Mouse (Mus musculus): ENCODE results near the gene Clic6. TPM values are rescaled to one million over a fixed set of nuclear protein-coding genes. Genes with fewer than 3 reads are reported as not detected.

Clic6 gene
- total and polyA plus RNA-seq, 2 experiments from 2014 or later = 0.70 to 3.5 TPM

DNA sequence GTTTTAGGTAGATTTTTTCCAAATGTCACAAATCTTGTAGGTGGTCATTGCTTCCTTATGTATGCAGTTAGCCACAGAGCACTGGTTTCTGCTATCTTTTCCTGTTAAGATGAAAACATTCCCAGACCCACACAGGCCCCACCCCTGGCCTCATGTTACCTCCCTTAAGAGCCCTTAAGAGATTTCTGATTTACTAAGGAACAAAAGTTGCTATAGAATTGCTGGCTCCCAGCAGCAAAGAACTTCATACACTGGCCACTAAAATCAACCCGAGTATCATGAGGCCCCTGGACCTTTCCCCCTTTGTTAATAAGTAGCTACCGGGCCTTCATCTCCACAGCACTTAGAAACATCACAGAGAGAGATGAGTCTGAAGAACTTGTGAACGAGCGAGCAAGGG is 33.2 kb downstream of the Clic6 start:
- 79% methylated on average over 4 of the region's 4 CpGs for WGBS
- no peaks in the 10 kb centered on the region for H3K27me3 ChIP-seq (ENCODE audit: insufficient read depth, low read length)

DNA sequence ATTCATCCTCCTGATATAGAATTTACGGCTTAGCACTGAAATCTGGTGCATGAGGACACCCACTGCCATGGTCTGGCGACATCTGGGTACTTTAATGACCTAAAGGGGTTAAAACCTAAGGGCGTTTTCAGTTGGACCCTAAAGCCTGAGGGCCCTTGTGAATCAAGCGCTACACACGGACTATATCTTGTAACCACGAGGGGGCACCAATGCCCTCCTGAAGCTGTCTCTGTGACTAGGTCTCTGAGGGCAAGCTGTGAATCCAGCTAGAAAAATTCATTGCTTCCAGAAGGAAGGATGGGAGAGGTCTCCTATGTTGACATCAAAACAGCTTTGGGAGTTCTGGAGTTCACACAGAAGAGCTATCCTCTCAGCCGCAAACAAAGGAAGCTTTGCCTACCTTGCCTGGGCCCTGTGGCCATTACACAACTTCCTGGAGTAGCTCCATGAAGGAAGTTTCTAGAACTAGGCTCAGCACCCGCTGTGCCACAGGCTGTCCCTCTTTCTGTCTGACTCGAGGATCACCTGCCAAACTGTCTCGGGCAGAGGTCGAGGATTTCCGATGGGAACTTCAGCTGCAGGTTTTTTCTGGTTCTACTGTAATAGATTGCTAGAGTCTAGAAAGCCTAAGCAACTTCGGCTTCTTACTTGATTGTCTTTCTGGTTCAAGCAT is 34.4 kb downstream of the Clic6 start:
- Histone ChIP-seq H3K27ac (ENCODE audit: low read depth, low read length) (no peak overlapping the region), H3K4me1 (ENCODE audit: insufficient read depth, low read length) (no peaks in the 10 kb centered on the region), H3K36me3 (ENCODE audit: insufficient read depth, low read length) (no peaks in the 10 kb centered on the region), H3K4me3 (ENCODE audit: low read depth, low read length) (no peak overlapping the region), H3K9me3 (ENCODE audit: low read length) (no peaks in the 10 kb centered on the region), H3K4me2 (ENCODE audit: low read depth, low read length, poor library complexity, severe bottlenecking) (no peak overlapping the region), H3K27me3 (ENCODE audit: insufficient read depth, low read length) (no peaks in the 10 kb centered on the region), H3K9ac (replicated peaks; ENCODE audit: low read length, poor library complexity, severe bottlenecking) (no peak overlapping the region)
- DNase-seq (ENCODE audit: low spot score) = peak; percentile 59
- ATAC-seq (ENCODE audit: low FRiP score) = no peak
- TF ChIP-seq CTCF (IDR thresholded peaks at IDR 0.05) = peak; percentile 74
- WGBS = 59% methylated on average over 13 of the region's 13 CpGs

More for the DNA sequence above, 33.2 kb downstream of the Clic6 start:
- Histone ChIP-seq H3K36me3 (ENCODE audit: insufficient read depth, low read length) (no peaks in the 10 kb centered on the region), H3K4me2 (ENCODE audit: low read depth, low read length, poor library complexity, severe bottlenecking) (no peak overlapping the region), H3K4me3 (ENCODE audit: low read depth, low read length) (no peak overlapping the region), H3K4me1 (ENCODE audit: insufficient read depth, low read length) (no peaks in the 10 kb centered on the region), H3K27ac (ENCODE audit: low read depth, low read length) (no peak overlapping the region), H3K9me3 (ENCODE audit: low read length) (no peaks in the 10 kb centered on the region), H3K9ac (replicated peaks; ENCODE audit: low read length, poor library complexity, severe bottlenecking) (no peak overlapping the region)
- ATAC-seq (ENCODE audit: low FRiP score) (no peak), DNase-seq (ENCODE audit: low spot score) (no peak)
- TF ChIP-seq CTCF (IDR thresholded peaks at IDR 0.05) = no peak

DNA sequence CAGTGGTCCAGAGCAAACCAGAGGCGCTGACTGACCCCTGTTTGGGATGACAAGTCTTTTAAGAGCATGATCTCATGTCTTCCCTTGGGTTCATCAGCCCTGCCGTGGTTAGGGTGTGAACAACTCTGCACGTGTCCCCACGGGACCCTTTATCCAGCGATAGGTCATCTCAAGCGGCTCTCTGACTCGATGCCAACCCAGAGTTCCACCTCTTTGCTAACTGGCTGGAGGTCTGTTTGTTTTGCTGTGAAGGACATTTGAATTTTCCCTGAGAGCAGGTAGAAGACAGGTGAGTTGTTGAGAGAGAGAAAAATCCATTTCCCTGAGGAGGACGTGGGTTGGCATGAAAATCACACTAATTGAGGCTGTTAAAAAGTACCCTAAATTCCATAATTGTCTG is 37.8 kb downstream of the Clic6 start:
- Histone ChIP-seq H3K9me3 (ENCODE audit: low read length) (no peaks in the 10 kb centered on the region), H3K9ac (replicated peaks; ENCODE audit: low read length, poor library complexity, severe bottlenecking) (no peak overlapping the region), H3K27me3 (ENCODE audit: insufficient read depth, low read length) (no peaks in the 10 kb centered on the region), H3K4me3 (ENCODE audit: low read depth, low read length) (no peak overlapping the region), H3K36me3 (ENCODE audit: insufficient read depth, low read length) (no peaks in the 10 kb centered on the region), H3K4me2 (ENCODE audit: low read depth, low read length, poor library complexity, severe bottlenecking) (no peak overlapping the region), H3K4me1 (ENCODE audit: insufficient read depth, low read length) (no peaks in the 10 kb centered on the region), H3K27ac (ENCODE audit: low read depth, low read length) (no peak overlapping the region)
- no peak for TF ChIP-seq CTCF (IDR thresholded peaks at IDR 0.05)
- 81% methylated on average over 8 of the region's 8 CpGs for WGBS
- ATAC-seq (ENCODE audit: low FRiP score) (no peak), DNase-seq (ENCODE audit: low spot score) (no peak)

DNA sequence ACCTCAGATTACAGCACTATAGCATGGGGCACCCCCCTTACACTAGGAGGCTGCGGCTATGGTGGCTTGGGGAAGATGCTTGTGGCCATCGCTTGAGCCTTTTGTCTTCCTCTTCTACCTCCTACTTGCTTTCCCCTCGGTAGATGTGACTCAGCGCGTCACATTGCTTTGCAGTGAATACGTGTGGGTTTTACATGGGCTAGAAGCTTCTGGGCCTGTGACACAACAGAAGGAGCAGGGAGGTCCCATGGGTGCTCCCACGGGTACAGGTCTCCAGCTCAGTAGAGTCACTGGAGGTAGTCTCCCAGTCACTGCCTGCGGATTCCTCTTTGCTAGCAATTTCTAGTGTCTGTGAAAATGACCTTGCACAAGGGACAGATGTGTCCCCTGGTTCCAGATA is 39.1 kb downstream of the Clic6 start:
- Histone ChIP-seq H3K27ac (ENCODE audit: low read depth, low read length) (no peak overlapping the region), H3K36me3 (ENCODE audit: insufficient read depth, low read length) (no peaks in the 10 kb centered on the region), H3K4me2 (ENCODE audit: low read depth, low read length, poor library complexity, severe bottlenecking) (no peak overlapping the region), H3K4me1 (ENCODE audit: insufficient read depth, low read length) (no peaks in the 10 kb centered on the region), H3K4me3 (ENCODE audit: low read depth, low read length) (no peak overlapping the region), H3K9ac (replicated peaks; ENCODE audit: low read length, poor library complexity, severe bottlenecking) (no peak overlapping the region), H3K27me3 (ENCODE audit: insufficient read depth, low read length) (no peaks in the 10 kb centered on the region), H3K9me3 (ENCODE audit: low read length) (0 out of 2 replicates have a peak, but pooled peaks cover 3% of the 10 kb centered on the region)
- no peak for DNase-seq (ENCODE audit: low spot score)
- 83% methylated on average over 8 of the region's 8 CpGs for WGBS
- ATAC-seq (ENCODE audit: low FRiP score) = no peak
- no peak for TF ChIP-seq CTCF (IDR thresholded peaks at IDR 0.05)

DNA sequence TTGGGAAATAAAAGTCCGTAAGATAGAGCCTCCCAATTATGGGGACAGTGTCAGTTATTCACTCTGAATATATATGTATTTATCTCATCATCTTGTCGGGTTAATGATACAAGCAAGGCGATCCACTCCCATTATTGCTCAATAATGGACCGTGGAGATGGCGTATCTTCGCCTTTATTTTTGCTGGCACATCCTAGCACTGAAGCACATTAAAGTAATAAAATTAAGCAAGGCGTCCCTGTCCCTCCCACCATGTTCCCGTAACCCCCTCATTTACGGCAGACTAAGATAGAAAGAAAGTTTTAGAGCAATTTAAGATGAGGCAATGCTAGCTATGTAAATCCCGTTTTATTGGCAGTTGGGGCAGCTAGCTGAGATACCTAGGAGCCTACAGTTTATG is 40.4 kb downstream of the Clic6 start:
- Histone ChIP-seq H3K27ac (ENCODE audit: low read depth, low read length) (no peak overlapping the region), H3K4me1 (ENCODE audit: insufficient read depth, low read length) (no peaks in the 10 kb centered on the region), H3K9ac (replicated peaks; ENCODE audit: low read length, poor library complexity, severe bottlenecking) (no peak overlapping the region), H3K36me3 (ENCODE audit: insufficient read depth, low read length) (no peaks in the 10 kb centered on the region), H3K9me3 (ENCODE audit: low read length) (0 out of 2 replicates have a peak, but pooled peaks cover 3% of the 10 kb centered on the region), H3K27me3 (ENCODE audit: insufficient read depth, low read length) (no peaks in the 10 kb centered on the region), H3K4me2 (ENCODE audit: low read depth, low read length, poor library complexity, severe bottlenecking) (no peak overlapping the region), H3K4me3 (ENCODE audit: low read depth, low read length) (no peak overlapping the region)
- TF ChIP-seq CTCF (IDR thresholded peaks at IDR 0.05) = no peak
- ATAC-seq (ENCODE audit: low FRiP score) (no peak), DNase-seq (ENCODE audit: low spot score) (no peak)
- 83% methylated on average over 10 of the region's 10 CpGs for WGBS

DNA sequence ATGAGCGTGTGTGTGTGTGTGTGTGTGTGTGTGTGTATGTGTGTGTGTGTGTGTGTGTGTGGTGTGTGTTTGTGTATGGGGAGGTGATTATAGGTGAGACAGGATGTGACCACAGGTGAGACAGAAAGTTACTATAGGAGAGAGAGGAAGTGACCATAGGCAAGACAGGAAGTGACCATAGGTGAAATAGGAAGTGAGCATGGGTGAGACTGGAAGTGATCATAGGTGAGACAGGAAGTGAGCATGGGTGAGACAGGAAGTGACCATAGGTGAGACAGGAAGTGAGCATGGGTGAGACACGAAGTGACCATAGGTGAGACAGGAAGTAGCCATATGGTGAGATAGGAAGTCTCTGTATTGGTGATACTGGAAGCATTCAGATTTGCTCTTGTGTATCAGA is 49.7 kb downstream of the Clic6 start:
- H3K4me3 ChIP-seq (ENCODE audit: low read depth, low read length) = no peak overlapping the region
- DNase-seq (ENCODE audit: low spot score) (no peak), ATAC-seq (ENCODE audit: low FRiP score) (no peak)
- no peak overlapping the region for H3K9ac ChIP-seq (replicated peaks; ENCODE audit: low read length, poor library complexity, severe bottlenecking)
- H3K4me2 ChIP-seq (ENCODE audit: low read depth, low read length, poor library complexity, severe bottlenecking) = no peak overlapping the region
- H3K27ac ChIP-seq (ENCODE audit: low read depth, low read length) = no peak overlapping the region
- H3K36me3 ChIP-seq (ENCODE audit: insufficient read depth, low read length) = no peaks in the 10 kb centered on the region
- H3K4me1 ChIP-seq (ENCODE audit: insufficient read depth, low read length) = no peaks in the 10 kb centered on the region
- H3K9me3 ChIP-seq (ENCODE audit: low read length) = no peaks in the 10 kb centered on the region
- H3K27me3 ChIP-seq (ENCODE audit: insufficient read depth, low read length) = no peaks in the 10 kb centered on the region
- WGBS = 94% methylated on average over 2 of the region's 2 CpGs
- no peak for TF ChIP-seq CTCF (IDR thresholded peaks at IDR 0.05)

All from midbrain, postnatal 0 days (tissue).